Mouse (Mus musculus): ENCODE data around the gene Fer1l4. TPM values are rescaled to one million over a fixed set of nuclear protein-coding genes. Genes with fewer than 3 reads are reported as not detected.

The Fer1l4 gene
- polyA plus RNA-seq, 1 experiment from 2014 or later, result 10.1 TPM

DNA sequence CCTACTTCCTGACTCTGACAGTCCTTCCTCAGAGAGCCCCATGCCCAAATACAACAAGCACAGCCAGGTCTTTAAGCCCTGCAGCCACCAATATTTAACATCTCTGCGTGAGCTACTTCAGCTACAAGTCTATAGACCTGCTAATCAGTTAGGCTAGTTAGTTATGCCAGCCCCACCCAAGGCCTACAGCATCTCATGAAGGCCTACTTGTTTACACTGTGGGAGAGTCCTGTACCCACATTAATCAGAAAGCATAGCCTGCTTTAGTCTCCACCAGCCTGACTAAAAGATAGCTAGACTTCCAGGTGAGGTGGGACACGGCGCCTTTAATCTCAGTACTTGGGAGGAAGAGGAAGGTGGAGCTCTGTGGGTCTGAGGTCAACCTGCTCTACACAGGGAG is 13.4 kb downstream of the Fer1l4 start:
- Histone ChIP-seq H3K4me3 (ENCODE audit: low read depth, low read length) (no peak overlapping the region), H3K4me2 (replicated peaks; ENCODE audit: low read depth) (no peak overlapping the region), H3K9ac (ENCODE audit: low read length) (no peak overlapping the region), H3K4me1 (replicated peaks; ENCODE audit: control insufficient read depth, insufficient read depth) (no peaks in the 10 kb centered on the region), H3K36me3 (ENCODE audit: control insufficient read depth, insufficient read depth, low read length) (no peaks in the 10 kb centered on the region), H3K9me3 (ENCODE audit: control insufficient read depth, low read length) (no peaks in the 10 kb centered on the region), H3K27ac (replicated peaks) (0 out of 2 replicates have a peak overlapping the region, but pooled peaks have one; percentile 40), H3K27me3 (ENCODE audit: control insufficient read depth, insufficient read depth, low read length) (no peaks in the 10 kb centered on the region)
- DNase-seq (ENCODE audit: low spot score) (peak; percentile 59), ATAC-seq (ENCODE audit: low FRiP score, low TSS enrichment) (peak; percentile 94)
- TF ChIP-seq EP300 (optimal IDR thresholded peaks at IDR 0.05) (no peak), CTCF (IDR thresholded peaks at IDR 0.05; ENCODE audit: low read depth) (no peak)
- WGBS, result 66% methylated on average over 3 of the region's 3 CpGs

DNA sequence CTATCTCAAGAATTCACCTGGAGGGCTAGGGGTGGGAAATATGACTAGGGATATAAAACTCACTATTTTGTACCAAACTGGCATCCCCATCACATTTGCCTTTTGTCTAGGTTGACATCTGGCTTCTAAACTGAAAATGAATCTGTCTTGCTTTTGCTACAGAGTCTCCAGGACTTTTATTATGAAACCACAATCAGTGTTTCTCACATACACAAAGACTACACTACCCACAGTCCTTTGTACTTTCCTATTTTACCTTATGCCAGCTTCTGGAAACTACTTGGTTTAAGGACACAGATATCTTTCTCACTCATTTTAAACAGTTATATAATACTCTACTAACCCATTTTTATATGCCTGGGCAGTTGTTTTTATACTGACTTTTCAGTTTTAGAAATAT is 27.3 kb downstream of the Fer1l4 start:
- Histone ChIP-seq H3K27ac (replicated peaks) (no peak overlapping the region), H3K4me1 (replicated peaks; ENCODE audit: control insufficient read depth, insufficient read depth) (no peaks in the 10 kb centered on the region), H3K9ac (ENCODE audit: low read length) (no peak overlapping the region), H3K36me3 (ENCODE audit: control insufficient read depth, insufficient read depth, low read length) (no peaks in the 10 kb centered on the region), H3K27me3 (ENCODE audit: control insufficient read depth, insufficient read depth, low read length) (no peaks in the 10 kb centered on the region), H3K4me2 (replicated peaks; ENCODE audit: low read depth) (no peak overlapping the region), H3K9me3 (ENCODE audit: control insufficient read depth, low read length) (no peaks in the 10 kb centered on the region), H3K4me3 (ENCODE audit: low read depth, low read length) (no peak overlapping the region)
- TF ChIP-seq EP300 (optimal IDR thresholded peaks at IDR 0.05) (no peak), CTCF (IDR thresholded peaks at IDR 0.05; ENCODE audit: low read depth) (no peak)
- DNase-seq (ENCODE audit: low spot score) (no peak), ATAC-seq (ENCODE audit: low FRiP score, low TSS enrichment) (no peak)

DNA sequence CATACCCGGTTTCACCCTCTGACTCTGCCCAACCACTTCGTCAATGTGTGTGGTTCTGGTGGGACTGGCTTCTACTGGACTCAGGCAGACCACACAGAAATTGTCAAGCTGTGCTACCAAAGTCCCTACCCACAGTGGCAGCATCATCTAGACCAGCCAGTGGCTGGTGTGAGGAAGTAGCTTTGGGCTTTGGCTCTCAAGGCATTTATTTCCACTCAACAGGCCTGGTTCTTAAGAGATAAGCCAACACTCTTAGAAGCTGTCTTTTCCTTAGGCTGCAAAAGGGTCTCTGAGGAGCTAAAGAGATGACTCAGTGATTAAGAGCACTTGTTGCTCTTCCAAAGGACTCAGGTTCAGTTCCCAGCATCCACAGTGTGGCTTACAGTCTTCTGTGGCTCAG is 31.0 kb downstream of the Fer1l4 start:
- Histone ChIP-seq H3K27me3 (ENCODE audit: control insufficient read depth, insufficient read depth, low read length) (no peaks in the 10 kb centered on the region), H3K4me3 (ENCODE audit: low read depth, low read length) (no peak overlapping the region), H3K36me3 (ENCODE audit: control insufficient read depth, insufficient read depth, low read length) (peaks cover 8% of the 10 kb centered on the region), H3K4me2 (replicated peaks; ENCODE audit: low read depth) (no peak overlapping the region), H3K9ac (ENCODE audit: low read length) (no peak overlapping the region), H3K27ac (replicated peaks) (no peak overlapping the region), H3K4me1 (replicated peaks; ENCODE audit: control insufficient read depth, insufficient read depth) (no peaks in the 10 kb centered on the region), H3K9me3 (ENCODE audit: control insufficient read depth, low read length) (no peaks in the 10 kb centered on the region)
- WGBS, result 84% methylated on average over 2 of the region's 2 CpGs
- ATAC-seq (ENCODE audit: low FRiP score, low TSS enrichment) (no peak), DNase-seq (ENCODE audit: low spot score) (no peak)
- TF ChIP-seq EP300 (optimal IDR thresholded peaks at IDR 0.05) (no peak), CTCF (IDR thresholded peaks at IDR 0.05; ENCODE audit: low read depth) (no peak)

DNA sequence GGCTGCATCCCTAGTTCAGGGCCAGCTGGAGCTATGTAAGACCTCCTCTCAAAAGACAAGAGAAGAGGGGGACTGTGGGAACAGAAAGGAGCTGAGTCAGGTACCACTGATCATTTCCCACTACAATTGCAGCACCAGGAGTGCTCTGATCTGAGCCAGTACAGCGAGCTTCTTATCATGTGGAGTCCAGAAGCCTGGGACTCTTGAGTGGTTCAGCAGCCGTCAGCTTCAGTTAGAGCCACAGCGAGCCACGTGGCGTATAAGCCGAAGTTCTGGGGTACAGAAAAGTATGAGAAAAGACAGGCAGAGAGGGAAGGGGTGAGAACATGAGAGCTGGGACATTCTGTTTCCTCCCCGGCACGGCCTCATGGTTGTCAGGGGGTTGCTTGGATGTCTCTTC is 31.5 kb downstream of the Fer1l4 start:
- TF ChIP-seq CTCF (IDR thresholded peaks at IDR 0.05; ENCODE audit: low read depth), result no peak
- TF ChIP-seq EP300 (optimal IDR thresholded peaks at IDR 0.05), result no peak
- 84% methylated on average over 8 of the region's 8 CpGs for WGBS
- no peak overlapping the region for H3K4me3 ChIP-seq (ENCODE audit: low read depth, low read length)
- ATAC-seq (ENCODE audit: low FRiP score, low TSS enrichment) (no peak), DNase-seq (ENCODE audit: low spot score) (no peak)
- H3K9me3 ChIP-seq (ENCODE audit: control insufficient read depth, low read length), result no peaks in the 10 kb centered on the region
- H3K4me2 ChIP-seq (replicated peaks; ENCODE audit: low read depth), result no peak overlapping the region
- H3K36me3 ChIP-seq (ENCODE audit: control insufficient read depth, insufficient read depth, low read length), result peaks cover 12% of the 10 kb centered on the region
- H3K9ac ChIP-seq (ENCODE audit: low read length), result no peak overlapping the region
- no peak overlapping the region for H3K27ac ChIP-seq (replicated peaks)
- H3K27me3 ChIP-seq (ENCODE audit: control insufficient read depth, insufficient read depth, low read length), result no peaks in the 10 kb centered on the region
- H3K4me1 ChIP-seq (replicated peaks; ENCODE audit: control insufficient read depth, insufficient read depth), result no peaks in the 10 kb centered on the region

DNA sequence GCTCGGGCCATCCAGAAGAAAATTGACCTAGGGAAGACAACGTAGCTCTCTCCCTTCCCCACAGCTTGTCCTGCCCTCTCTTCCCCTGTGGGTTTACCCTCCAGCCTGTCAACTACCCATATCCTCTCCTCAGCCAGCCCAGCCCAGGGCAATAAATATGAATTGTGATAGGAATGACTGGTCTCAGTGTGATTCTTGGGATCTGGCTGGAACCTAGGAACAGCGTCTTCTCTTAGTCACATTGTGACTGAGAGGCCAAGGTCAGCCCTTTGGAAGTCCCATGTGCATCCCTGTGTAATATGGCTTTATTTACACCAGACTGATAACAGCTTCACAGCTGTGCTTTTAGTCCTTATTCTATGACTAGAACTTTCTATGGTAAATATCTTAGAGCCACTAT is 34.6 kb downstream of the Fer1l4 start:
- TF ChIP-seq EP300 (optimal IDR thresholded peaks at IDR 0.05) (no peak), CTCF (IDR thresholded peaks at IDR 0.05; ENCODE audit: low read depth) (no peak)
- ATAC-seq (ENCODE audit: low FRiP score, low TSS enrichment) (no peak), DNase-seq (ENCODE audit: low spot score) (no peak)
- no peak overlapping the region for H3K27ac ChIP-seq (replicated peaks)
- no peaks in the 10 kb centered on the region for H3K9me3 ChIP-seq (ENCODE audit: control insufficient read depth, low read length)
- H3K27me3 ChIP-seq (ENCODE audit: control insufficient read depth, insufficient read depth, low read length), result no peaks in the 10 kb centered on the region
- no peaks in the 10 kb centered on the region for H3K4me1 ChIP-seq (replicated peaks; ENCODE audit: control insufficient read depth, insufficient read depth)
- H3K9ac ChIP-seq (ENCODE audit: low read length), result no peak overlapping the region
- no peak overlapping the region for H3K4me2 ChIP-seq (replicated peaks; ENCODE audit: low read depth)
- peaks cover 18% of the 10 kb centered on the region for H3K36me3 ChIP-seq (ENCODE audit: control insufficient read depth, insufficient read depth, low read length)
- H3K4me3 ChIP-seq (ENCODE audit: low read depth, low read length), result no peak overlapping the region
- 81% methylated on average over 3 of the region's 3 CpGs for WGBS

DNA sequence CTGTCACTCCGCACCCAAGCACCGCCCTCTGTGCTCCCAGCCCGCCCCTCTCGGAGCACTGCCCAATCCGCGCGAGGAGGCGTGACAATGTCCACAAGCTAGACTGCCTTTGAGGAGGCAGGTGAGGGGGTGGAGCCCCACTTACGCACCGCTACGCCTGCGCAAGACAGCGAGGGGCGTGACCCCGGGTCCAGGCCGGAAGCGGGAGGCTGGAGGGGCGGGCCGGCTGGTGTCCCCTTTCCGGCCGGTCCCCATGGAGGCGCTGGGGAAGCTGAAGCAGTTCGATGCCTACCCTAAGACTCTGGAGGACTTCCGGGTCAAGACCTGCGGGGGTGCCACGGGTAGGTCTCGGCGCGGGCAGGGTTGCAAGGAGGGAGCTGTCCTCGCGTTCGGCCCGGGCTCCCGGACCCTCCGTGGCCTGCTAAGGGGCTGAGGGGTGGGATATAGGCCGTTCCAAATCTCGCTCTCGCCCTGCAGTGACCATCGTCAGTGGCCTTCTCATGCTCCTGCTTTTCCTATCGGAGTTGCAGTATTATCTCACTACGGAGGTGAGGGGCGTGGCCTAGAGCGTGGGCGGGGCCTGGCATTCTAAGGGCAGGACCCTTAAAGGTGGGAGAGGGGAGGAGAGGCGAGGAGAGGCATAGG is 44.7 kb downstream of the Fer1l4 start, which contains the start of the genes 6430550D23Rik and Ergic3:
TSS of gene 6430550D23Rik (minus strand) at position 90 of the 645 bp plus-strand sequence.
TSS of gene Ergic3 (plus strand) at position 158 of the 645 bp plus-strand sequence.
- peak within 1 kb of the TSS; percentile 86 for H3K4me3 ChIP-seq (ENCODE audit: low read depth, low read length)
- no peak for TF ChIP-seq CTCF (IDR thresholded peaks at IDR 0.05; ENCODE audit: low read depth)
- TF ChIP-seq EP300 (optimal IDR thresholded peaks at IDR 0.05), result no peak
- peak; percentile 100 for DNase-seq (ENCODE audit: low spot score)
- H3K27me3 ChIP-seq (ENCODE audit: control insufficient read depth, insufficient read depth, low read length), result no peaks in the 10 kb centered on the region
- 0 out of 2 replicates have a peak, but pooled peaks cover 2% of the 10 kb centered on the region for H3K4me1 ChIP-seq (replicated peaks; ENCODE audit: control insufficient read depth, insufficient read depth)
- ATAC-seq (ENCODE audit: low FRiP score, low TSS enrichment), result peak; percentile 99
- peak within 1 kb of the TSS; percentile 71 for H3K27ac ChIP-seq (replicated peaks)
- peak within 1 kb of the TSS; percentile 82 for H3K9ac ChIP-seq (ENCODE audit: low read length)
- H3K9me3 ChIP-seq (ENCODE audit: control insufficient read depth, low read length), result no peaks in the 10 kb centered on the region
- H3K4me2 ChIP-seq (replicated peaks; ENCODE audit: low read depth), result peak within 1 kb of the TSS; percentile 79
- WGBS, result 0% methylated on average over 45 of the region's 45 CpGs
- peaks cover 21% of the 10 kb centered on the region for H3K36me3 ChIP-seq (ENCODE audit: control insufficient read depth, insufficient read depth, low read length)

Measured in stomach, postnatal 0 days (tissue).